ENCODE assay signal across 9 mouse cellular contexts in genomic region chr11:113703758-113704157, GRCm38 (mm10). TPM values are rescaled to one million over a fixed set of nuclear protein-coding genes. Genes with fewer than 3 reads are reported as not detected.
DNase-seq lines count a peak whose midpoint lies in the region; ATAC-seq and TF ChIP-seq lines count a peak whose summit lies in the region.
"Had no signal": no experiment of that assay in that cellular context is flagged by ENCODE, and none has a peak within 500 bp of the region (broad histone marks: within the 10 kb centered on the region; RNA-seq: fewer than 3 reads in every experiment).

No protein-coding gene starts in this region.

- DNase-seq in R1 (ENCODE audit: low read depth, low spot score), result peak; percentile 69
- peak; percentile 72 to 83 for DNase-seq in cerebellum, adult 18-20 months
- DNase-seq in forebrain, postnatal 0 days, result peak; percentile 89
- peak; percentile 70 to 80 for DNase-seq in layer of hippocampus, postnatal 25 days (ENCODE audit: extremely low spot score in 1 of 2, low spot score in 1 of 2)
- peak; percentile 83 for DNase-seq in lung, postnatal 25 days (ENCODE audit: low spot score)
- DNase-seq in right cerebral cortex, postnatal 36 days (ENCODE audit: low spot score in 2 of 2), result peak; percentile 65 to 70
- DNase-seq in yolk sac, embryonic 10.5 days (ENCODE audit: low spot score), result peak; percentile 63

- no peak overlapping the region for H3K9ac ChIP-seq in forebrain, postnatal 0 days
- no peak overlapping the region for H3K9ac ChIP-seq in hindbrain, embryonic 12.5 days

- no peaks in the 10 kb centered on the region for H3K27me3 ChIP-seq in forebrain, postnatal 0 days (ENCODE audit: insufficient read depth, low read length)
- H3K27me3 ChIP-seq in hindbrain, embryonic 12.5 days, result peaks cover 8% of the 10 kb centered on the region

- peak; percentile 87 for ATAC-seq in forebrain, postnatal 0 days
- ATAC-seq in hindbrain, embryonic 12.5 days (ENCODE audit: low FRiP score), result peak; percentile 46

- no peak overlapping the region for H3K27ac ChIP-seq in forebrain, postnatal 0 days (ENCODE audit: low read depth, low read length)
- no peak overlapping the region for H3K27ac ChIP-seq in hindbrain, embryonic 12.5 days

- no peaks in the 10 kb centered on the region for H3K9me3 ChIP-seq in forebrain, postnatal 0 days (ENCODE audit: low read length)
- H3K9me3 ChIP-seq in hindbrain, embryonic 12.5 days (replicated peaks), result no peaks in the 10 kb centered on the region

- H3K4me1 ChIP-seq in forebrain, postnatal 0 days (ENCODE audit: insufficient read depth), result no peaks in the 10 kb centered on the region
- peaks cover 6% of the 10 kb centered on the region for H3K4me1 ChIP-seq in hindbrain, embryonic 12.5 days

- 25% methylated on average over 5 of the region's 5 CpGs for WGBS in forebrain, postnatal 0 days
- WGBS in hindbrain, embryonic 12.5 days, result 38% methylated on average over 5 of the region's 5 CpGs

- H3K36me3 ChIP-seq in forebrain, postnatal 0 days (ENCODE audit: insufficient read depth), result peaks cover 3% of the 10 kb centered on the region; the same call in 1 of the 2 replicates
- H3K36me3 ChIP-seq in hindbrain, embryonic 12.5 days, result peaks cover 13% of the 10 kb centered on the region

- peak; percentile 100 for TF ChIP-seq CTCF in forebrain, postnatal 0 days (IDR thresholded peaks at IDR 0.05; ENCODE audit: low read depth)

- no peak overlapping the region for H3K4me3 ChIP-seq in forebrain, postnatal 0 days (ENCODE audit: low read depth, low read length)
- H3K4me3 ChIP-seq in hindbrain, embryonic 12.5 days, result no peak overlapping the region
- H3K4me3 ChIP-seq: myocyte had no signal

- H3K4me2 ChIP-seq in forebrain, postnatal 0 days (ENCODE audit: low read depth), result no peak overlapping the region
- H3K4me2 ChIP-seq in hindbrain, embryonic 12.5 days (replicated peaks), result no peak overlapping the region

RNA-seq across cellular contexts. Expression of gene Cpsf4l, which starts 6.1 kb away (rescaled TPM):
- total RNA-seq in forebrain, postnatal 0 days (2014; rRNA removed), result not detected in 2 replicates
- polyA plus RNA-seq in forebrain, postnatal 0 days (2015; fragmentation: Nextera tagmentation; extraction: Ambion mirVana), result 0.10 and 0.30 TPM in 2 replicates
- polyA plus RNA-seq in hindbrain, embryonic 12.5 days (2016; fragmentation: Nextera tagmentation; extraction: Ambion mirVana), result 0.15 and 0.31 TPM in 2 replicates
- total RNA-seq in layer of hippocampus, postnatal 25 days (2021), result under 1 TPM in 1 of 2 experiments, not detected in 1; 0.22 TPM

RNA-seq across cellular contexts. Expression of gene D11Wsu47e, which starts 19.5 kb away (rescaled TPM):
- 34.2 and 36.7 TPM in 2 replicates for total RNA-seq in forebrain, postnatal 0 days (2014; rRNA removed)
- polyA plus RNA-seq in forebrain, postnatal 0 days (2015; fragmentation: Nextera tagmentation; extraction: Ambion mirVana), result 23.4 and 25.7 TPM in 2 replicates
- polyA plus RNA-seq in hindbrain, embryonic 12.5 days (2016; fragmentation: Nextera tagmentation; extraction: Ambion mirVana), result 23.8 and 25.9 TPM in 2 replicates
- total RNA-seq in layer of hippocampus, postnatal 25 days (2021), result 10 to 100 TPM; 11.8 to 13.5 TPM

RNA-seq across cellular contexts. Expression of gene Fam104a, which starts 19.8 kb away (rescaled TPM):
- 37.6 and 38.7 TPM in 2 replicates for total RNA-seq in forebrain, postnatal 0 days (2014; rRNA removed)
- polyA plus RNA-seq in forebrain, postnatal 0 days (2015; fragmentation: Nextera tagmentation; extraction: Ambion mirVana), result 54.7 and 58.9 TPM in 2 replicates
- 49.9 and 50.4 TPM in 2 replicates for polyA plus RNA-seq in hindbrain, embryonic 12.5 days (2016; fragmentation: Nextera tagmentation; extraction: Ambion mirVana)
- 10 to 100 TPM; 26.6 to 27.9 TPM for total RNA-seq in layer of hippocampus, postnatal 25 days (2021)

RNA-seq across cellular contexts. Expression of gene Cdc42ep4, which starts 47.9 kb away (rescaled TPM):
- total RNA-seq in forebrain, postnatal 0 days (2014; rRNA removed), result 86.6 and 102 TPM in 2 replicates
- 75.4 and 81.0 TPM in 2 replicates for polyA plus RNA-seq in forebrain, postnatal 0 days (2015; fragmentation: Nextera tagmentation; extraction: Ambion mirVana)
- polyA plus RNA-seq in hindbrain, embryonic 12.5 days (2016; fragmentation: Nextera tagmentation; extraction: Ambion mirVana), result 98.7 and 106 TPM in 2 replicates
- 10 to 100 TPM; 41.4 to 41.8 TPM for total RNA-seq in layer of hippocampus, postnatal 25 days (2021)

RNA-seq across cellular contexts. Expression of gene Slc39a11, which starts 53.9 kb away (rescaled TPM):
- 36.9 and 48.2 TPM in 2 replicates for total RNA-seq in forebrain, postnatal 0 days (2014; rRNA removed)
- 33.1 and 39.1 TPM in 2 replicates for polyA plus RNA-seq in forebrain, postnatal 0 days (2015; fragmentation: Nextera tagmentation; extraction: Ambion mirVana)
- polyA plus RNA-seq in hindbrain, embryonic 12.5 days (2016; fragmentation: Nextera tagmentation; extraction: Ambion mirVana), result 32.3 and 33.5 TPM in 2 replicates
- total RNA-seq in layer of hippocampus, postnatal 25 days (2021), result 10 to 100 TPM; 23.0 to 23.3 TPM
